Comparison of ENCODE assay signal across 25 mouse cellular contexts in genomic region chr17:54944288-54944931, GRCm38 (mm10).
DNase-seq lines count a peak whose midpoint lies in the region; ATAC-seq lines count a peak whose summit lies in the region.
"Had no signal": no experiment of that assay in that cellular context is flagged by ENCODE, and none has a peak within 500 bp of the region (broad histone marks: within the 10 kb centered on the region; RNA-seq: fewer than 3 reads in every experiment).

No protein-coding gene starts in this region.

- H3K27ac ChIP-seq in midbrain, embryonic 13.5 days = no peak overlapping the region
- H3K27ac ChIP-seq in midbrain, embryonic 11.5 days (ENCODE audit: low read depth, low read length) = no peak overlapping the region
- H3K27ac ChIP-seq: forebrain, embryonic 10.5 days; hindbrain, embryonic 15.5 days; left cerebral cortex, adult 2 months; limb, embryonic 10.5 days; liver, embryonic 15.5 days; lung, embryonic 15.5 days; neural tube, embryonic 13.5 days; stomach, postnatal 0 days had no signal

- H3K9me3 ChIP-seq in midbrain, embryonic 13.5 days = no peaks in the 10 kb centered on the region
- no peaks in the 10 kb centered on the region for H3K9me3 ChIP-seq in midbrain, embryonic 11.5 days (ENCODE audit: control insufficient read depth, low read length)
- H3K9me3 ChIP-seq: forebrain, embryonic 10.5 days; hindbrain, embryonic 15.5 days; limb, embryonic 10.5 days; liver, embryonic 15.5 days; lung, embryonic 15.5 days; neural tube, embryonic 13.5 days had no signal

- no peaks in the 10 kb centered on the region for H3K27me3 ChIP-seq in midbrain, embryonic 13.5 days
- no peaks in the 10 kb centered on the region for H3K27me3 ChIP-seq in midbrain, embryonic 11.5 days (ENCODE audit: control insufficient read depth, insufficient read depth, low read length)
- H3K27me3 ChIP-seq: hindbrain, embryonic 15.5 days; liver, embryonic 15.5 days; lung, embryonic 15.5 days; neural tube, embryonic 13.5 days; Patski had no signal

- H3K4me2 ChIP-seq in midbrain, embryonic 13.5 days (replicated peaks) = no peak overlapping the region
- no peak overlapping the region for H3K4me2 ChIP-seq in midbrain, embryonic 11.5 days
- H3K4me2 ChIP-seq: hindbrain, embryonic 15.5 days; liver, embryonic 15.5 days; lung, embryonic 15.5 days; neural tube, embryonic 13.5 days had no signal

- H3K4me3 ChIP-seq in midbrain, embryonic 13.5 days (replicated peaks) = no peak overlapping the region
- no peak overlapping the region for H3K4me3 ChIP-seq in midbrain, embryonic 11.5 days (ENCODE audit: low read depth, low read length)
- H3K4me3 ChIP-seq: forebrain, embryonic 10.5 days; hindbrain, embryonic 15.5 days; left cerebral cortex, adult 2 months; limb, embryonic 10.5 days; liver, embryonic 15.5 days; lung, embryonic 15.5 days; myocyte; neural tube, embryonic 13.5 days had no signal

- WGBS in midbrain, embryonic 13.5 days = 79% methylated on average over 6 of the region's 6 CpGs
- WGBS in midbrain, embryonic 11.5 days = 82% methylated on average over 6 of the region's 6 CpGs

- H3K4me1 ChIP-seq in midbrain, embryonic 13.5 days (replicated peaks) = no peaks in the 10 kb centered on the region
- no peaks in the 10 kb centered on the region for H3K4me1 ChIP-seq in midbrain, embryonic 11.5 days (ENCODE audit: control insufficient read depth, insufficient read depth, low read length)
- H3K4me1 ChIP-seq: hindbrain, embryonic 15.5 days; liver, embryonic 15.5 days; lung, embryonic 15.5 days; neural tube, embryonic 13.5 days had no signal

- no peaks in the 10 kb centered on the region for H3K36me3 ChIP-seq in midbrain, embryonic 13.5 days
- H3K36me3 ChIP-seq in midbrain, embryonic 11.5 days (ENCODE audit: control insufficient read depth, insufficient read depth, low read length) = no peaks in the 10 kb centered on the region
- H3K36me3 ChIP-seq: forebrain, embryonic 10.5 days; hindbrain, embryonic 15.5 days; limb, embryonic 10.5 days; liver, embryonic 15.5 days; lung, embryonic 15.5 days; neural tube, embryonic 13.5 days had no signal

- no peak for DNase-seq in midbrain, embryonic 11.5 days (ENCODE audit: low spot score, missing footprints)
- DNase-seq in MEL-GATA-1-ER (ENCODE audit: extremely low read depth, low read depth) = peak; percentile 83
- peak; percentile 14 for DNase-seq in c-Kit-positive CD71-positive TER-119-negative erythroid progenitor cells, embryonic 14.5 days (ENCODE audit: low read depth)
- DNase-seq in retina, embryonic 14.5 days (ENCODE audit: low spot score) = peak; percentile 37
- DNase-seq in frontal cortex, postnatal 36 days (ENCODE audit: low spot score in 2 of 2) = no peak
- DNase-seq in cerebellum, postnatal 10 days = no peak
- DNase-seq: adrenal gland, postnatal 14 days; cerebellum, adult 2 months; gastrocnemius, postnatal 36 days; heart, postnatal 4 days; kidney, adult 8-10 months; kidney, postnatal 10 days; liver; lung, postnatal 4 days had no signal

- H3K9ac ChIP-seq in midbrain, embryonic 13.5 days (replicated peaks) = no peak overlapping the region
- H3K9ac ChIP-seq in midbrain, embryonic 11.5 days (ENCODE audit: low read length) = no peak overlapping the region
- H3K9ac ChIP-seq: hindbrain, embryonic 15.5 days; liver, embryonic 15.5 days; lung, embryonic 15.5 days; neural tube, embryonic 13.5 days had no signal

- peak; percentile 60; the same call in 1 of the 2 replicates for ATAC-seq in midbrain, embryonic 13.5 days
- ATAC-seq in midbrain, embryonic 11.5 days (ENCODE audit: low FRiP score) = no peak
- ATAC-seq: Patski had no signal

Comparison
In these comparisons a context has a peak if more than half of its experiments do, and no peak if none do; other contexts are left out.
1. DNase-seq: peak in MEL-GATA-1-ER (single experiment), c-Kit-positive CD71-positive TER-119-negative erythroid progenitor cells, embryonic 14.5 days (single experiment) and retina, embryonic 14.5 days (single experiment); none in midbrain, embryonic 11.5 days (single experiment), frontal cortex, postnatal 36 days (0 of 2) and cerebellum, postnatal 10 days (0 of 2).